14 mouse cellular contexts compared by ENCODE assay signal in genomic region chr17:25139960-25140359, GRCm38 (mm10). TPM values are rescaled to one million over a fixed set of nuclear protein-coding genes. Genes with fewer than 3 reads are reported as not detected.
DNase-seq lines count a peak whose midpoint lies in the region; ATAC-seq and TF ChIP-seq lines count a peak whose summit lies in the region.
"Had no signal": no experiment of that assay in that cellular context is flagged by ENCODE, and none has a peak within 500 bp of the region (broad histone marks: within the 10 kb centered on the region; RNA-seq: fewer than 3 reads in every experiment).

No protein-coding gene starts in this region.

- no peak for ATAC-seq in intestine, postnatal 0 days
- ATAC-seq in intestine, embryonic 16.5 days = no peak
- ATAC-seq in erythroid progenitor cell, adult 5-6 weeks (replicated peaks; ENCODE audit: low FRiP score, poor library complexity, severe bottlenecking) = peak; percentile 51; the same call in 1 of the 2 replicates
- ATAC-seq: Patski had no signal

- peaks cover 9% of the 10 kb centered on the region; the same call in 1 of the 2 replicates for H3K36me3 ChIP-seq in intestine, postnatal 0 days (ENCODE audit: control insufficient read depth, insufficient read depth)
- no peaks in the 10 kb centered on the region; the same call in 1 of the 2 replicates for H3K36me3 ChIP-seq in intestine, embryonic 16.5 days (ENCODE audit: control insufficient read depth, insufficient read depth, low read length)

- 61% methylated on average over 4 of the region's 4 CpGs for WGBS in intestine, postnatal 0 days
- 57% methylated on average over 4 of the region's 4 CpGs for WGBS in intestine, embryonic 16.5 days

- peak; percentile 62 for TF ChIP-seq CTCF in intestine, postnatal 0 days (IDR thresholded peaks at IDR 0.05; ENCODE audit: low read depth)

- H3K4me3 ChIP-seq in intestine, postnatal 0 days (ENCODE audit: low read depth, low read length) = no peak overlapping the region
- H3K4me3 ChIP-seq in intestine, embryonic 16.5 days (ENCODE audit: low read length) = no peak overlapping the region
- H3K4me3 ChIP-seq: neural tube, embryonic 13.5 days had no signal

- H3K9me3 ChIP-seq in intestine, postnatal 0 days (ENCODE audit: control insufficient read depth) = no peaks in the 10 kb centered on the region
- H3K9me3 ChIP-seq in intestine, embryonic 16.5 days (ENCODE audit: control insufficient read depth, low read length) = no peaks in the 10 kb centered on the region
- H3K9me3 ChIP-seq: neural tube, embryonic 13.5 days had no signal

- DNase-seq in A20 (ENCODE audit: low read depth, low spot score) (peak; percentile 15), ES-CJ7 (ENCODE audit: low read depth, low spot score) (peak; percentile 70)
- DNase-seq in right cerebral cortex, postnatal 36 days (ENCODE audit: low spot score in 2 of 2) = no peak
- no peak for DNase-seq in testis, postnatal 10 days (ENCODE audit: low spot score)
- DNase-seq: kidney, postnatal 14 days; thymus, postnatal 14 days had no signal

- H3K27ac ChIP-seq in intestine, postnatal 0 days (ENCODE audit: low read depth, low read length) = no peak overlapping the region
- H3K27ac ChIP-seq in intestine, embryonic 16.5 days (ENCODE audit: low read length) = no peak overlapping the region
- H3K27ac ChIP-seq: neural tube, embryonic 13.5 days had no signal

- H3K4me1 ChIP-seq in intestine, postnatal 0 days (replicated peaks; ENCODE audit: control insufficient read depth, insufficient read depth, low read length) = no peaks in the 10 kb centered on the region
- no peaks in the 10 kb centered on the region for H3K4me1 ChIP-seq in intestine, embryonic 16.5 days (ENCODE audit: control insufficient read depth, insufficient read depth, low read length)

- H3K27me3 ChIP-seq in intestine, postnatal 0 days (replicated peaks; ENCODE audit: control insufficient read depth, insufficient read depth, low read length) = no peaks in the 10 kb centered on the region
- no peaks in the 10 kb centered on the region for H3K27me3 ChIP-seq in intestine, embryonic 16.5 days (replicated peaks; ENCODE audit: control insufficient read depth, insufficient read depth, low read length)
- H3K27me3 ChIP-seq: neural tube, embryonic 13.5 days; Patski had no signal

- H3K4me2 ChIP-seq in intestine, postnatal 0 days (replicated peaks; ENCODE audit: low read depth) = no peak overlapping the region
- H3K4me2 ChIP-seq in intestine, embryonic 16.5 days (ENCODE audit: low read depth, low read length) = no peak overlapping the region
- H3K4me2 ChIP-seq: neural tube, embryonic 13.5 days had no signal

- no peak overlapping the region for H3K9ac ChIP-seq in intestine, postnatal 0 days (ENCODE audit: low read depth, low read length)
- no peak overlapping the region for H3K9ac ChIP-seq in intestine, embryonic 16.5 days (ENCODE audit: low read depth, low read length)
- H3K9ac ChIP-seq: neural tube, embryonic 13.5 days had no signal

RNA-seq across cellular contexts. Expression of gene Clcn7, which starts 6.8 kb away (rescaled TPM):
- polyA plus RNA-seq in intestine, postnatal 0 days (2015; fragmentation: Nextera tagmentation; extraction: Ambion mirVana) = 18.5 and 21.7 TPM in 2 replicates
- polyA plus RNA-seq in intestine, embryonic 16.5 days (2015; fragmentation: Nextera tagmentation; extraction: Ambion mirVana) = 21.8 and 23.5 TPM in 2 replicates
- total RNA-seq in erythroid progenitor cell, adult 5-6 weeks (2015; ENCODE audit: low replicate concordance) = 17.3 and 23.1 TPM in 2 replicates
- 20.0 and 22.6 TPM in 2 replicates for total RNA-seq in erythroid progenitor cell, adult 5-6 weeks (2017; ENCODE audit: low replicate concordance)

RNA-seq across cellular contexts. Expression of gene Ptx4, which starts 19.4 kb away (rescaled TPM):
- 0.25 and 0.27 TPM in 2 replicates for polyA plus RNA-seq in intestine, postnatal 0 days (2015; fragmentation: Nextera tagmentation; extraction: Ambion mirVana)
- 0.20 and 0.24 TPM in 2 replicates for polyA plus RNA-seq in intestine, embryonic 16.5 days (2015; fragmentation: Nextera tagmentation; extraction: Ambion mirVana)
- total RNA-seq in erythroid progenitor cell, adult 5-6 weeks (2015; ENCODE audit: low replicate concordance) = not detected in 2 replicates
- total RNA-seq in erythroid progenitor cell, adult 5-6 weeks (2017; ENCODE audit: low replicate concordance) = not detected in 2 replicates
- polyA plus RNA-seq: neural tube, embryonic 13.5 days had no signal

RNA-seq across cellular contexts. Expression of gene Ccdc154, which starts 22.3 kb away (rescaled TPM):
- polyA plus RNA-seq in intestine, postnatal 0 days (2015; fragmentation: Nextera tagmentation; extraction: Ambion mirVana) = not detected in 2 replicates
- 0.15 and 0.18 TPM in 2 replicates for polyA plus RNA-seq in intestine, embryonic 16.5 days (2015; fragmentation: Nextera tagmentation; extraction: Ambion mirVana)
- total RNA-seq in erythroid progenitor cell, adult 5-6 weeks (2015; ENCODE audit: low replicate concordance) = not detected in 2 replicates
- total RNA-seq in erythroid progenitor cell, adult 5-6 weeks (2017; ENCODE audit: low replicate concordance) = 2.6 TPM in 1 of 2 replicates, not detected in the other
- polyA plus RNA-seq: embryonic facial prominence, embryonic 14.5 days; neural tube, embryonic 13.5 days had no signal

RNA-seq across cellular contexts. Expression of gene Telo2, which starts 24.2 kb away (rescaled TPM):
- 7.6 and 8.7 TPM in 2 replicates for polyA plus RNA-seq in intestine, postnatal 0 days (2015; fragmentation: Nextera tagmentation; extraction: Ambion mirVana)
- 32.1 and 32.3 TPM in 2 replicates for polyA plus RNA-seq in intestine, embryonic 16.5 days (2015; fragmentation: Nextera tagmentation; extraction: Ambion mirVana)
- 3.2 and 5.0 TPM in 2 replicates for total RNA-seq in erythroid progenitor cell, adult 5-6 weeks (2015; ENCODE audit: low replicate concordance)
- 10.5 and 42.6 TPM in 2 replicates for total RNA-seq in erythroid progenitor cell, adult 5-6 weeks (2017; ENCODE audit: low replicate concordance)

RNA-seq across cellular contexts. Expression of gene Gm38655, which starts 35.3 kb away (rescaled TPM):
- 0.30 TPM in 1 of 2 replicates, not detected in the other for polyA plus RNA-seq in intestine, postnatal 0 days (2015; fragmentation: Nextera tagmentation; extraction: Ambion mirVana)
- polyA plus RNA-seq in intestine, embryonic 16.5 days (2015; fragmentation: Nextera tagmentation; extraction: Ambion mirVana) = 1.3 and 1.6 TPM in 2 replicates
- not detected in 2 replicates for total RNA-seq in erythroid progenitor cell, adult 5-6 weeks (2015; ENCODE audit: low replicate concordance)
- not detected in 2 replicates for total RNA-seq in erythroid progenitor cell, adult 5-6 weeks (2017; ENCODE audit: low replicate concordance)
- total RNA-seq: heart, postnatal 10 days; left cerebral cortex, postnatal 25 days had no signal
- polyA plus RNA-seq: neural tube, embryonic 13.5 days; Patski had no signal

Comparison
In these comparisons a context has a peak if more than half of its experiments do, and no peak if none do; other contexts are left out.
1. DNase-seq: peak in A20 (single experiment) and ES-CJ7 (single experiment); none in right cerebral cortex, postnatal 36 days (0 of 2) and testis, postnatal 10 days (single experiment).